Mouse (Mus musculus) regulatory T cell (primary cell): Measurements from ENCODE around the gene Macrod2.

Experiments used
- in situ Hi-C: fragments of 300-600 bp; cut with MboI, MseI; formaldehyde crosslinking; loops from one replicate; pipeline ENCODE4 v1.15.1; 2025; ENCODE audit warnings: high pct_unique_total_duplicates

Gene Macrod2

GRCm38 (mm10) chr2:140906123-140906522, 511.0 kb downstream of the Macrod2 start:
- in situ Hi-C loops = no loop called here

DNA sequence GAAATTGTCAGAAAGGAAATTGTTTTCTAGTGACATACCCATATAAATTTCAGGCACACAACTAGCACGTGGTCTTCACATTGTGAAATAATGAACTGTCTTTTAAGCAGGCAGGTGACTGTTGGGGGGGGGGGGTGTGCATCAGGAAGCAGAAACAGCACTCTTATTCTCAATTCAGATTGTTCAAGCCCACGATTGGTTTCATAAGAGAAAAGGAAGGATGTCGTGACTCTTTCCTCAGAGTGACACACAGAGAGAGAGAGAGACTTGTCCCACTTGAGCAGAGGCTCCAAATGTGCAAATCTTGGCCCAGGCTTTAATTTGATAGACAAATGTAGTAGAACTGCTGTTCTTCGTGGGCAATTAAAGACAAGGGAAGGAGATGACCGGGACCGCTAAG, 516.4 kb downstream of the Macrod2 start:
- in situ Hi-C loops = no loop called here

GRCm38 (mm10) chr2:140912179-140912578, 517.1 kb downstream of the Macrod2 start:
- in situ Hi-C loops = no loop called here

GRCm38 (mm10) chr2:140912931-140913330, 517.8 kb downstream of the Macrod2 start:
- in situ Hi-C loops = no loop called here

DNA sequence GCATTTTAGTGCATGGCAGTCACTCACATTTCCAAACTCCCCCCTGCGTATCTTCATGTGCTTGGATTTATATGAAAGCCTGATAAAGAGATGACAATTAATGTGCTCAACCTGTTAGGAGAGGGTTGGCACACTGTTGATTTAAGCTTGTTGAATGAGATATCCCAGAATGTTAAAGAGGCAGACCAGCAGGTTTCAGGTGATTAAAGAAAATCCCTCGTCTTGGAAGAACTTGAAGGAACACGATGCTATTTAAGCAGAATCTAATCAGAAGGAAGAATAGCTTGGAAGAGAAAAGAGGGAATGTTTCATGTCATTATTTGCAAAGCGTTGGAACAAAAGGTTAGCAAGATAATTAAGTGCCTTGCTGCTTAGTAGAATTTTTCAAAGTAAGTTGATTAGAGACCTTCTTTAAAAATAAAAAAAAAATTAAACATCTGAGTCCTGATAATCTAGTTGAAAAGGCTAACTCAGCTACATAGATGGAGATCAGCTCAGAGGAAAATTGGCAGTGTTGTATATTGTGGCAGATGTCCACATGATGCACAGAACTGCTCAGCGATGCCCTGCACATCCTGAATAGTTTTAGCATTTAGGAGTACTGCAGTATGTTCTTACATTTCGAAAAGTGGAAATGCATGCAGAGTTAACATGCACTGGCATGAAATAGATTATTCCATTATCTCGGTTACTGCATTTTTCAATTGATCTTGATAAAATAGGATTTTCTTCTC, 518.7 kb downstream of the Macrod2 start:
- in situ Hi-C loops = no loop called here

DNA sequence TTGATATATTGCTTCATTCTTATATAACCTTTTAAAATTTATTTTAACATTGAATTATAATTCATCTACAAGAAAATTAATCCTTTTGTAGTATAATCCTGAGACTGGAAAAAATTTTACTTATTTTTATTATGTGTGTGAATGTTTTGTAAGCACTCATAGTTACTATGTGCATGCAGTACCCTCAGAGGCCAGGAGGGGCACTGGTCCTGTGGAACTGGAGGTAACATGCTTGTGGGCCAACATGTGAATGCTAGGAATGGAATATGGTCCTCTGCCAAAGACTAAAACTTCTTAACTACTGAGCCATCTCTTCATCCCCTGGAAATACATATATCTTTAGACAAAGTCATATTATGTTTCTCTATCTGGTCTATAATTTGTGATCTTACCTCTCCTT, 531.8 kb downstream of the Macrod2 start:
- in situ Hi-C loops = loop anchor here (10.0 kb wide), 1 partner anchor 1152 kb away; no protein-coding TSS in a partner anchor

DNA sequence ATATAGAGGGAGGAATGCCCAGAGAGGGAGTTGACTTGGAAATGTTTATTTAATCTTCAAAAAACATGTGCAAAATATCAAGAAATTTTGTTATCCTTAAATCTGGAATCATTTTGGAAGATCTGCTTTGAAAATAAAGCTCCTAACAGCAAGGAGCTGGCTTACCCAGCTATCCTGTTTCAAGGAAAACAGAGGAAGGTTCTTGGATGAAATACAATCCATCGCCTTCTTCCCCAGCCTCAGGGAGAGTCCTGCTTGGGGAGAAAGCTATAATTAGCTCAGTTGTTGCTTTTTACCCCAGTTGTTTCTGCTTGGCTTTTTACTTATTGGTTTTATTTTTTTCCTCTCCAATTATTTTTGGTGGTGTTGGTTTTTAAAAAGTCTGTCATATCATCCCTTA, 539.4 kb downstream of the Macrod2 start:
- in situ Hi-C loops = no loop called here

GRCm38 (mm10) chr2:140949461-140949860, 554.4 kb downstream of the Macrod2 start:
- in situ Hi-C loops = no loop called here

DNA sequence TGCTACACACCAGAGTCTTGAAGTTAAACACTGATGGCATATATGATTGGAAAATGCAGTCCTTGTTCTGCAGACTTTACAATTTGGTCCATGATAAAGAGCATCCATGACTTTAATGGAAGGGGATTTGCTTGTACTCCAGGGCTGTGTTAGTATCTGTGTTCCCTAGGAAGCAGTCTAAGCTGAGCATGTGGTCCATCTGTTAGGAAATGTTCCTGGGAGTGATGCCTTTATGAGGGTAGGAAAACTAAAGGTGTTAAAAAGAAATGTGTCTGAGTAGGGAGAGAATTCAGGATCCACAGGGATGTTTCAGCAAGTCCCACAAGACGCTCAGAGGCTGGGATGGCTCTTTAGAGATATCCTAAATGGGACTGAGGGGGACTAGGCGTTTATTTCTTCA, 564.1 kb downstream of the Macrod2 start:
- in situ Hi-C loops = no loop called here

GRCm38 (mm10) chr2:140970181-140970580, 575.1 kb downstream of the Macrod2 start:
- in situ Hi-C loops = no loop called here

- in situ Hi-C loops = no loop called here
Observed at GRCm38 (mm10) chr2:140971845-140972244, 576.7 kb downstream of the Macrod2 start.

- in situ Hi-C loops = no loop called here
Observed at GRCm38 (mm10) chr2:140985670-140986372, 590.7 kb downstream of the Macrod2 start.

DNA sequence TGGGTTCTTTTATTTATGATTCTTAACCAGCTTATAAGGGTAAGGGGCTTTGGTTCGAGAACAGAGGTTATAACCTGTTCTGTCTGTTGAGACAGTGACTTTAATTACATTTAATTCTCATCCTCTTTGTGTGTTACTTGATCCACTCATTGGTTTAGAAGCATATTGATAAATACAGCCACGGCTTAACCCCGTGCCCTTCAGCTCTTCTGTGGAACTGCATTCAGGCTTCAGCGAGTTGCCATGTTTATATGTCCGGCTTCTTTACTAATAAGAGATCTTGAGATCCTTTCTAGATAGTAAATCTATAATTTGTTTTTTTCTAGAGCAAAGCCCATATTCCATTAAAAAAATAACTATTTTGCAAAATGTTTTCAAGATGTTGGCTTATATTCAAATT, 608.7 kb downstream of the Macrod2 start:
- in situ Hi-C loops = no loop called here

GRCm38 (mm10) chr2:141004326-141004725, 609.2 kb downstream of the Macrod2 start:
- in situ Hi-C loops = no loop called here

GRCm38 (mm10) chr2:141005616-141006015, 610.5 kb downstream of the Macrod2 start:
- in situ Hi-C loops = no loop called here

- in situ Hi-C loops = no loop called here
Observed at GRCm38 (mm10) chr2:141007725-141008124, 612.6 kb downstream of the Macrod2 start.

GRCm38 (mm10) chr2:141008458-141008857, 613.3 kb downstream of the Macrod2 start:
- in situ Hi-C loops = no loop called here

DNA sequence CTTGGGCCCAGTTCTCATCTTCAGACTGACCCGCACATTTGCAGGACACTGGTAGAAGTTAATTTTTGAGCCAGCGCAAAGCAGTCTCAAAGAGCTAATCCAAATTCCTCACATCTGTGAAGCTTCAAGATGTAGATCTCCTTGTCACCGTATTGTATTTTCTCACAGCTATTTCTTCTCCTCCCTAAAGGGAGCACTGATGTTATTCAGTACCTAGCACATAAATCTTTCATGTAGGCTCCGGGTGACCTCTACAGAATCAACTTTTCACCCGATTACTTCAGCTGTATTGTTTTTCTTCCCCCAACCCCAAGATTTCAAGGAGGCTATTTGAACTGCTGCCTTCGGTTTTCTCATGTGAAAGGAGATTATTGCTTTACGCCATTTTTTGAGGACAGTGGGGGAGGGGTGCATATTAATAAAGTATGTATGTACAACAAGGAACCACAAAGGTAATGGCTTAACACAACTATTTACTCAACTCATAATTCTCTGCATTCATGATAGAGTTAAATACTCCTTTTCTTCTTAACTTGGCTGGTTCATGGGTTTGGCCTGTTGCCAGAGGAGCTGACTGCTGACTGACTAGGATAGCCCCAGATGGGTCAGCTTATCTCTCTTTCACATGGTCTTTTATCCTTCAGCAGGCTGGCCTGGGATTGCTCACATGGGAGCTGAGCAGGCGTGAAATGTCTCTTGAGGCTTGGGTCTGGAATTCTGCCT, 618.5 kb downstream of the Macrod2 start:
- in situ Hi-C loops = no loop called here

DNA sequence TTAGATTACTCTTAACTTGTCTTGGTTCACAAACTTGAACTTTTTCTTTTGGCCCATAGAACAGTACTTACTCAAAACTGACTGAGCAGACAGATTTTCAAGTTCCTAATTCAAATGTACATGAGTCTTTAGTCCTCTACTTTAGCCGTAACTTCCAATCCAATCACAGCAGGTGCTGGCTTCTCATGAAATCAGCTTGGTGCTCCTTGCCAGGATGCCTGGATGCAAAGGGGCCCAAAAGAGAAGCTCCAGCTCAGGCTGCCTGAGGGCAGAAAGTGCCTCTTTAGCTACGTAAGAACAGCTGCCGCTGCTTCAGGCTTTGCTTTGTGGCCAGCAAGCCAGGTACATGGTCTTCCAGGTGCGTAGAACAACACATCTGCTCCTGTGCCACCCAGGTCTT, 627.9 kb downstream of the Macrod2 start:
- in situ Hi-C loops = no loop called here

DNA sequence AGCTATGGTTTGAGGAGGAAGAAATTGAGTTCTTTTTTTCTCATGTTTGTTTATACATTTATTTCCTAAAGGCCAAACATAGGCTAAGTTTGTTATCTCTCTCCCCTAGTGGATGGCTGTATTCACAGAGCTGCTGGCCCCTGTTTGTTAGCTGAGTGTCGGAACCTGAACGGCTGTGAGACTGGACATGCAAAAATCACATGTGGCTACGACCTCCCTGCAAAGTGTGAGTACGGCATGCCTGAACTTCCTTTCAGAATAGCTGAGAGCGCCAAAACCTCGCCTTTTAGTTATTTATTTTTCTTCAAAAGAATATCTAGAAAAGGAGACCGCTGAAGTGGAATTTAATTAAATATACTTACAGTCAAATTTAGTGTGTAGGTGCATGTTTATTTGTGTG, 628.8 kb downstream of the Macrod2 start:
- in situ Hi-C loops = no loop called here

GRCm38 (mm10) chr2:141024316-141025043, 629.4 kb downstream of the Macrod2 start:
- in situ Hi-C loops = no loop called here
